Mouse (Mus musculus) urinary bladder, postnatal 0 days (tissue): ENCODE data around the gene Rai14. TPM values are rescaled to one million over a fixed set of nuclear protein-coding genes. Genes with fewer than 3 reads are reported as not detected.

Experiments used
- polyA plus RNA-seq: library from polyadenylated mRNA; unstranded; fragments of >200 nt; fragmentation: Nextera tagmentation; extraction: Ambion mirVana; gene quantifications from 2 replicates; pipeline ENCODE4 v1.2.1, GENCODE M21; 2015

Rai14 gene
- 12.6 and 16.3 TPM in 2 replicates for polyA plus RNA-seq

DNA sequence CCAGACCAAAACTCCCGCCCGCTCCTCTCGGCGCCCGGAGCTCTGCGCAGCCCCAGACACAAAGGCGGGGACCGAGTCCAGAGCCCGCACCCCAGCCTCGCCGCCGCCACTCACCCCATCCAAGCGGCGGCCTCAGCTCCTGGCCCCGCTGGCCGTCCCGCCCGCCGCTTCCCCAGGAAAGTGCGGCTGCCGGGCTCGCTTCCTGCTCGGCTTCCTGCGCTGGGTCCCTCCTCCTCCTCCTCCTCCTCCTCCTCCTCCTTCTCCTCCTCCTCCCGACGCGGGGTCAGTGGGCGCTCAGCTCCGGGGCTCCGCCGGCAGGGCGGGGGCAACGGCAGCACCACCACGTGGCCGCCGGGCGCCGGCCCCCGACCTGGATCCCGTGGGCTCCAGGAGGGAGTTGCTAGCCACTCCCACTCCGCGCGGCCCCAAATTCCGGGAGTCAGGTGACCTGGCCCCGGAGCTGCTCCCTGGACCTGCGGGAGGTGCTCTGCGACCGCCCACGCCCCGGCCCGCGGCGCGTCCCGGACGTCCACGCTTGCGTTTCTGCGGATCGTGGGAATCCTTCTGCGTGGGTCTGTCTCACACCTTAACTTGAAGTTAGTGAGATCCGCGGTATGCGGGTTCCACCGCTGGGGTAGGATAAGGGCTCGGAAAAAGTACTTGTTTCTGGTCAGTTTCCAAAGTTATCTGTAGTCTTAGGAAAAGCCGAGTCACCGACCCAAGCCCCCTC is at the start of gene Rai14:
TSS of gene Rai14 (minus strand) at position 216 of the 730 bp plus-strand sequence.

DNA sequence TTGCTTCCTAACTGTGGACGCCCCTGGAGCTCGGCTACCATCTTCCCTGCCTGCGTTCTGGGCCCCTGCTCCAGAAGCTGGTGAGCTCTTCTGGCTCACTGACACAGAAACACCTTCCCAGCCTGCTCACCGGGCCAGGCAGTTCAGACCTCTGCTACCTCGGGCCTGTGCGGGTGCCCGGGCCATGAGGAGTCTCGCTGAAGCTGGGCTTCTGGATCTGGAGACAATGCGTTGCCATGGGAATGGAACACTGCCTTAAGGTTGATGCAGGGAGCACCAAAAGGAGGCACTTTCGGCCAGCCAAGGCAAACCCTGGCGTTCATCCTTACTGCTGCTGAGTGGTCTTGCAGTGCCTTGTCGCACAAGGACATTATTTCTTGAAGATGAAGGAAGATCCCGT is 156.0 kb downstream of the Rai14 start, which contains the start of gene Ttc23l:
TSS of gene Ttc23l (minus strand) at position 204 of the 400 bp plus-strand sequence.

Other genes starting within 250 kb of the Rai14 start
- gene Dnajc21, start 244.1 kb downstream of the Rai14 start, polyA plus RNA-seq: 11.6 and 13.3 TPM in 2 replicates
- 69.0 and 84.1 TPM in 2 replicates for gene Brix1, start 228.7 kb downstream of the Rai14 start, polyA plus RNA-seq
- 17.2 and 19.3 TPM in 2 replicates for gene Rad1, start 228.6 kb downstream of the Rai14 start, polyA plus RNA-seq
- 0.13 TPM in 1 of 2 replicates, not detected in the other for gene Ttc23l, start 156.0 kb downstream of the Rai14 start, polyA plus RNA-seq
- 18.3 and 23.5 TPM in 2 replicates for gene C1qtnf3, start 237.7 kb upstream of the Rai14 start, polyA plus RNA-seq